ENCODE assay signal across 23 mouse cellular contexts in the genomic region with DNA sequence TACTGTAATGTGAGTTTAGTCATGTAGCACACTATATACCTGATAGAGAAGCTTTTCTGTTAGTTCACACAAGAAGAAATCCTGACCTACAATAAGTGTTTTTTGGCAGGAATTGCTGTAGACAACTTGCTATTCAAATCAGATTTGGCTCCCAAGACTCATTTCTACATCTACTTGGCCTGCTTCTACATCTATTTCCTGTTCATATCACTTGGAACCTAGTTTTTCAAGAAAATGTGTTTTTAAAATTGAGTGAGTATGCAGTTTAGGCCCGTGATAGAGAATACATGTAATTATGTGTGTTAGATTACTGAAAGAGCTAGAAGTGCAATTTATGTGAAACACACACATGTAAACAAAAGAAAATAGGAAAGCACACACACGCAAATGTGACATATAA.
"Had no signal": no experiment of that assay in that cellular context is flagged by ENCODE, and none has a peak within 500 bp of the region (broad histone marks: within the 10 kb centered on the region; RNA-seq: fewer than 3 reads in every experiment).

No protein-coding gene starts in this region.

- H3K9me3 ChIP-seq: limb, embryonic 10.5 days; limb, embryonic 13.5 days; liver, embryonic 12.5 days; liver, embryonic 15.5 days; neural tube, embryonic 12.5 days; neural tube, embryonic 15.5 days; stomach, embryonic 15.5 days had no signal

- DNase-seq: kidney, adult 18-20 months; kidney, adult 9 months; kidney, postnatal 25 days; layer of hippocampus, adult 9-11 months; liver; lung, postnatal 10 days; midbrain, embryonic 14.5 days; right cerebral cortex, adult 18-20 months; right cerebral cortex, postnatal 25 days; spleen, adult 18-20 months; thymus, adult 18-20 months; thymus, postnatal 36 days had no signal

- H3K4me3 ChIP-seq: layer of hippocampus, adult 2 months; limb, embryonic 10.5 days; limb, embryonic 13.5 days; liver, embryonic 12.5 days; liver, embryonic 15.5 days; neural tube, embryonic 12.5 days; neural tube, embryonic 15.5 days; stomach, embryonic 15.5 days had no signal

- H3K36me3 ChIP-seq: limb, embryonic 10.5 days; limb, embryonic 13.5 days; liver, embryonic 12.5 days; liver, embryonic 15.5 days; neural tube, embryonic 12.5 days; neural tube, embryonic 15.5 days; stomach, embryonic 15.5 days had no signal

- H3K27ac ChIP-seq: kidney, postnatal 0 days; layer of hippocampus, adult 2 months; limb, embryonic 10.5 days; limb, embryonic 13.5 days; liver, embryonic 12.5 days; liver, embryonic 15.5 days; neural tube, embryonic 12.5 days; neural tube, embryonic 15.5 days; stomach, embryonic 15.5 days had no signal

- H3K27me3 ChIP-seq: limb, embryonic 13.5 days; liver, embryonic 12.5 days; liver, embryonic 15.5 days; neural tube, embryonic 12.5 days; neural tube, embryonic 15.5 days; stomach, embryonic 15.5 days had no signal

- ATAC-seq: intestine, embryonic 16.5 days; liver, embryonic 12.5 days had no signal

- H3K9ac ChIP-seq: limb, embryonic 13.5 days; liver, embryonic 12.5 days; liver, embryonic 15.5 days; neural tube, embryonic 12.5 days; neural tube, embryonic 15.5 days; stomach, embryonic 15.5 days had no signal

- H3K4me2 ChIP-seq: limb, embryonic 13.5 days; liver, embryonic 12.5 days; liver, embryonic 15.5 days; midbrain, embryonic 11.5 days; neural tube, embryonic 12.5 days; neural tube, embryonic 15.5 days; stomach, embryonic 15.5 days had no signal

- H3K4me1 ChIP-seq: limb, embryonic 10.5 days; limb, embryonic 13.5 days; liver, embryonic 12.5 days; liver, embryonic 15.5 days; neural tube, embryonic 12.5 days; neural tube, embryonic 15.5 days; stomach, embryonic 15.5 days had no signal
